Mouse (Mus musculus) cerebellum, adult 11-12 months (tissue): Measurements from ENCODE around the gene Zfp385a.

Experiments
- DNase-seq: peaks from one replicate; pipeline ENCODE4 v3.0.0; 2022

Gene Zfp385a

DNA sequence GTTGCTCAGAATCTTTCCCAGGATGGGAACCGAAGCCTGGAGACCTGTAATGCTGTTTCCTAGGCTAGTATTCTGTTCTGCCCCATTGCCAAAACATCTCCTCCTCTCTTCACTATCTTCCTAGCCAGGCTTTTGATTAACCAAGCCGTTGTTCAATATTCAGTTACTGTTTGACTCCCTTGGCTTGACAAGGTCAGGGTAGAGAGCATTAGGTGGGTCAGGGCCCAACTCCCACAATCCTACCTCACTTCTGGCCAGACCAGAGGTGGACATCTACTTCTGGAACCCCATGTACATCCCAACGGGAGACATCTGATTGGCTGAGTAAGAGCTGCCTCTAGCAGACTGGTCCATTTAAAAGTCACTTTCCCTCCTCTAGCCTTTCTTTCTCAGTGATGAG lies 23.1 kb upstream of the Zfp385a start:
- no peak for DNase-seq

GRCm38 (mm10) chr15:103362333-103362732 lies 22.4 kb upstream of the Zfp385a start:
- DNase-seq: no peak

GRCm38 (mm10) chr15:103361269-103361668 lies 21.4 kb upstream of the Zfp385a start:
- DNase-seq: no peak

DNA sequence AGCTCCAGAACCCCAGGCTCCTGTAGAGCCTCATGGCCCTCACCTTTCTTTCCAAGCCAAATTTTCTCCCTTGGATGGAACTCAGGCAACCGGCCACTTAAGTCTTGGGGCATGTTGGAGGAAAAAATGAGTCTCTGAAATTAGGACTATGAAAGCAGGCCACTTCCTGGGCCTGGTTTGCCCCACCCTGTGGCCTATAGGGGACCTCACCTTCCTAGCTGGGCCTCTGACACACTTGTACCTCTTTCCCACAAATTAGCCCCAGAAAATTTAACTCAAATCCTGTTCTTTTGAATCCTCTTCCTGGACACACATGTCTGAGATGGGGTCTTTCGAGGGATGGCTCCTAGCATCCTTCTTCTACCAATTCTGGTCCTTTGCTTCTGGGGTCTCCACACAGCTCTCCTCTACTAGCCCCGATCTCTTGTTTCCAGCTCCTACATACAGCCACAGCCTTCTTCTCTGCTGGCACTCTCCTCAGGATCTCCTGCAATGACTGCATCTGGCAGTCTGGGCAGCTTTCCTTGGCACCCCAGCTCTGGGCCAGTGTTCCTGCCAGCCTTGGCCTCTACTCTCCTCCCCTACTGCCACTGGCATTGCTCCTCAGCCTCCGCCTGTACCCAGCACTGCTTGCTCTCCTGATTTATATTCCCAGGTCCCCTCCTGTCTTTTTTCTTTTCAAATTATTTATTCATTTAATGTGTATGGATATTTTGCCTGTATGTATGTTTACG lies 20.1 kb upstream of the Zfp385a start:
- peak; percentile 91 for DNase-seq

- peak; percentile 29 for DNase-seq
Measured at GRCm38 (mm10) chr15:103359122-103359510, 19.2 kb upstream of the Zfp385a start.

DNA sequence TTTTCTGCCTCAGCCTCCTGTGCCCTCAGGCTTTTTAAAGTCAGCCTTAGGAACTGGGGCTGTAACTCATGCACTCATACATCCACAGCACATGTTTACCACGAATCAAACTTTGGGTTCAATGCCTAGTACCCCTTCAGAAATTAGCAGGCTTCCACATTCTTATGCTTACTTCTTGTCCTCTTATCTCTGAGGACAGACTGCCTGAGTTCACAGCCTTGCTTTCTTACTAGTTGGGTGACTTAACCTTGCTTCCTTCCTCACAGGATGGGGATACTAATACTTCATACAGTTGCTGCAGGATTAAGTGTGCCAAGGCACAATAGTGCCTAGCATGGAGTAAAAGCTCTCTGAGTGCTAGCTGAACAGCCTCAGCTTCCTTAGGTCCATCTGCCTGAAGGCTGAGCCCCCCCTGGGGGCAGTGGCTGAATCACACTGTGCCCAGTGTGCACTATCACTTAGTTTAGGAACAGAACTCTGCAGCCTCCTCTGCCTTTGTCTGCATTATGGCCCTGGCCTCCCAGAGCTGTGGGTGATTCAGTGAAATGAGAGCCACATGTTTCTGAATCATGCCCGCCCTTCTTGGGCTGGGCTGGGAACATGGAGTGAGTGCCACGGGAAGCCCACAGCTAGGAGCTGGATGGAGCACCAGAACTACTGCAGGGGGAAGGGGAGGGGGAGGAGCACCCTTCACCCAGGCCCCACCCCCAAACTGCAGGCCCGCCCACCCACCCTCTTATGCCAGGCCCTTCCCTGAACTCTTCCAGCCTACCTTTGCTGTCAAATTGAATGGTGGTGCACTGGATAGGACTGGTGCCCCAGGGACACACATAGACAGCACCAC lies 18.6 kb upstream of the Zfp385a start:
- DNase-seq: peak; percentile 23

DNA sequence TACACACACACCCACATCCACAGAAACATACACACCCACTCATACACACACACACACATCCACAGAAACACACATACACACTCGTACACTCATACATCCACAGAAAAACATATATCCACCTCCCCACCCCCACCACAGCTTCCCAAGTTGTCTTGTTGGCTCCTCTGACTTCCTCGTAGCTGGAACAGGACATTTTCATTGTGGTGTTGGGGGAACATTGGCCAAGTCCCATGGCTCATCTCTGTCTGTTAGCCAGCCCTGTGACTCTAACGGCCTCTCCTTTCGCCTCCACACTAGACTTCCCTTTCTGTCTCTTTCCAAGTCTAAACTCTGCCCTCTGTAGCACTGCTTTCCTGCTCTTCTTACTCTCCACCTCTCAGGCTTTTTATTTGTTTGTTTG lies 17.9 kb upstream of the Zfp385a start:
- peak; percentile 11 for DNase-seq

DNA sequence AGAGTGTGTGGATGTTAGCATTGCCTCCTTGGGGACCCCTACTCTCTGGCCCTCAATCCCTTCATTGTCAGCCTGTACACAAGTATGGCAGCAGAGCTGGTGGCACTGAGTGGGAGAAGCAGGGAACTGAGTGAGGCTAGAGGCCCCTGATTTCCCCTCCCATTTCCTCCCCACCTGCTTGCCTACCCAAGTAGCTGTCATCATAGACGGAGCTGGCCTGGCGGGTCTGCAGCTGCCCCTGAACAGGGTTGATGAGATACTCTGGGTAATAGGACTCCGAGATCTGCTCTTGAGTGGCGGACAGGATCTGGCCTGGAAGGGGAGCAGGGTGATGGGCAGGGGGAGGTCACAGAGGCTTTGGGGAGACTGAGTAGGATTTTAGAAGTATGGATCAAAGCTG lies 16.2 kb upstream of the Zfp385a start:
- no peak for DNase-seq

GRCm38 (mm10) chr15:103355420-103355819 lies 15.5 kb upstream of the Zfp385a start:
- no peak for DNase-seq

DNA sequence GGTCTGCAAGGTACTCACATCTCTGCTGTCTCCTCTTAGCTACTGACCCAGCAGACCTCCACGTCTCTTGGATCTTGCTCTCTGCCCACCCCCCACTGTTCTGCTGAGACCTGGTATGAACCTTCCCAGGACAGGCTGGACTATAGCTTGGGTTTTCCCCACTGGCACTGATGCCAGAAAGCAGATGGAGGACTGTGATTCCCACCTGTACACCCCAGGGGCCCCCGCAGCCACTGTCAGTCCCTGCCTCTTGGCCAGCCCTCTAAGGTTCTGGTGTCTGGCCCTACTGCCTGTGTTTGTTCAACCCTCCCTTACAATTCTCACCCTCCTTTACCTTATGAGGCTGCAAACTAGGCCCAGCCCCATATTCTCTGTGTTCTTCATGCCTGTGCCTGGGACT lies 14.8 kb upstream of the Zfp385a start:
- DNase-seq: peak; percentile 89

- DNase-seq: no peak
Measured at GRCm38 (mm10) chr15:103353511-103354256, 13.8 kb upstream of the Zfp385a start.

DNA sequence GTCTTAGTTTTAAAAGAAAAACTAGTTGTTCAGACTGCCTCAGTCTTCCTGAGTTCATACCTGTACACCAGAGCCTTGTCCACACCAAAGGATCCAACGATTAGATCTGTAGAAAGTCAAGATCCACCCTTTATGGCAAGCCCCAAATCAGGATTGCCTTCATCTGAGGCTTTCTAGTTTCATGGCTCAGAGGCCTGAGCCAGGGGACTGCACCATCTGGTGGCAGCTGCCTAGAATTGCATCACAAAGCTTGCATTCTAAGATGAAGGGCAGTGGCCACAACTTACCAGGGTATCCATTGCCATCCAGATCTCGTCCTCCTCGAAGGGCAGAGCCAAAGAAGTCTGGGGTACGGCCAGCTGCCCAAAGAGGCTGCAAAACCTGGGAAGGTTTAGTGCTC lies 13.0 kb upstream of the Zfp385a start:
- no peak for DNase-seq

GRCm38 (mm10) chr15:103347275-103347684 lies 7.4 kb upstream of the Zfp385a start:
- DNase-seq: no peak

DNA sequence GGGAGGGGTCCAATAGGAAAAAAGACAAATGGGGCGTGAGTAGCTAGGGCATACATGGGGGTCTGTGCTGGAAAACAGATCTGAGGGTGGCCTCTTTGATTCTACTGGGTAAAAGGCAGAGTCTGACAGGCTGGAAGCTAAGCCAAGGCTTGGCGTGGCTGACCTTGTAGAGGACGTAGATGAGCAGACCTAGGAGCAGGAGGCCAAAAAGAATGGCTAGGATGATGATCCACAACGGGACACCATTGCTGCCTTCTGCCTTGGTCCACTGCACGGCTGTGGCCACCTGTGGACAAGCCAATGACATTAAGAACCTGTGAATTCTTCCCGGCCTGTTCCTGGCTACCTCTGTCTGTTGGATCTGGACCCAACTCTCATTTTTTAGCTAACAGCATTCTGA lies 5.9 kb upstream of the Zfp385a start:
- DNase-seq: no peak

GRCm38 (mm10) chr15:103343556-103343955 lies 3.7 kb upstream of the Zfp385a start:
- DNase-seq: no peak

- DNase-seq: no peak
Measured at GRCm38 (mm10) chr15:103343008-103343407, 3.1 kb upstream of the Zfp385a start.

DNA sequence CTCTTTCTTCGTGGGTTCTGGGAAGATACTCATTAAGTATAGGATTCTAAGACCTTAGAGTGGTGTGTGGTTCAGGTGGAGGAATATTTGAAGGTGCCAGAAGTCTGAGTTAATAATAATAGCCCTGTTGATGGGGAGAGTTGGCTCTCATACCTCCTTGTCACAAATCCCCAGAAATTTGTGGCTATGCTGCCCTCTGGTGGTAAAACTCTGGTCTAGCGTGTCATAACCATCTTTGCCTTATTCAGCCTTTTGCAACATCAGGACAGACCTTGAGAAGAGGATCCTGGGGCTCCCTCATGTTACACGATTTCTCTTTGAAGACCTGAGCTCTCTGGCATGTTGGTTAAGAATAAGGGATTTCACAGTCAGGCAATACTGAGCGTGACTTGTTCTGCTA lies 2.5 kb upstream of the Zfp385a start:
- DNase-seq: no peak

GRCm38 (mm10) chr15:103341547-103341946 lies 1.7 kb upstream of the Zfp385a start:
- no peak for DNase-seq

- DNase-seq: no peak
Measured at GRCm38 (mm10) chr15:103340786-103341185, 893 bp upstream of the Zfp385a start.

GRCm38 (mm10) chr15:103339166-103339960 lies 530 bp downstream of the Zfp385a start:
- DNase-seq: peak; percentile 18

- peak; percentile 19 for DNase-seq
Measured at GRCm38 (mm10) chr15:103338829-103339165, 1.1 kb downstream of the Zfp385a start.

DNA sequence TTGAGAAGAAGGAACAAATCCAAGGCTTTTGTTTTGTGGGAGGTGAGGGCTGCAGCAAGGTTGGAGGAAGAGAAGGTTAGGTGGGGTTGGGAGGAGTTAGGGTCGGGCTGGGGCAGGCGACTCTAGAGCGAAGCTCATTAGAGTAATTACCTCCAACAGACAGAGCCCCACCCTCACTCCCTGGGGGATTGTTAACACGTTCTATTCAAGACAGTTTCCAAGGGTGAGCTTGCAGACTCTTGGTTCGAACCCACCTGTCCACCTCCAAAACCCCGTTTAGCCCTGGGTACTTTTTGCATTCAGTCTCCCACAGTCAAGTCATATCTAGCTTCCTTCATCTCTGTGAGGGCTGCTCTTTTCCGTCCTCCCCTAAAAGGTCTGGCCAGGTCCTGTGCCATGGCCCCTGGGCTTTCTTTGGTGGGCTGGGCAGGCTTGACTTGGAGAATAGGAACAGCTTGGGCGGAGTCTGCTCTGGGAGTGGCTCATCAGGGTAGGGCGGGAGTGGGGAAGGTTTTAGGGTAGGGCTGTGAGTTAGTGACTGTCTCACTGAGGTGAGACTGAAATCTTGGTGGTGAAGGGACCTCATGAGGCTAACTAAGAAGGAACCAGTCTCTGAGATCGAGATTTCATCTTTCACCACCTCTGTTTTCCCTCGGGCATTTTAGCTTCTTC lies 2.8 kb downstream of the Zfp385a start:
- DNase-seq: no peak
